Mouse (Mus musculus) left cerebral cortex, adult 9 months (tissue): ENCODE measurements at regions not wholly inside any gene's neighbourhood (a gene's known extent, or its start where the extent isn't known, plus 50 kb on each side); places are given as distances from the start of the nearest gene placed in this dataset.

ENCODE experiments used
- DNase-seq, 2 experiments: peaks; one replicate each; pipeline ENCODE4 v3.0.0; 2022; ENCODE audit warnings: low spot score in 2 of 2

DNA sequence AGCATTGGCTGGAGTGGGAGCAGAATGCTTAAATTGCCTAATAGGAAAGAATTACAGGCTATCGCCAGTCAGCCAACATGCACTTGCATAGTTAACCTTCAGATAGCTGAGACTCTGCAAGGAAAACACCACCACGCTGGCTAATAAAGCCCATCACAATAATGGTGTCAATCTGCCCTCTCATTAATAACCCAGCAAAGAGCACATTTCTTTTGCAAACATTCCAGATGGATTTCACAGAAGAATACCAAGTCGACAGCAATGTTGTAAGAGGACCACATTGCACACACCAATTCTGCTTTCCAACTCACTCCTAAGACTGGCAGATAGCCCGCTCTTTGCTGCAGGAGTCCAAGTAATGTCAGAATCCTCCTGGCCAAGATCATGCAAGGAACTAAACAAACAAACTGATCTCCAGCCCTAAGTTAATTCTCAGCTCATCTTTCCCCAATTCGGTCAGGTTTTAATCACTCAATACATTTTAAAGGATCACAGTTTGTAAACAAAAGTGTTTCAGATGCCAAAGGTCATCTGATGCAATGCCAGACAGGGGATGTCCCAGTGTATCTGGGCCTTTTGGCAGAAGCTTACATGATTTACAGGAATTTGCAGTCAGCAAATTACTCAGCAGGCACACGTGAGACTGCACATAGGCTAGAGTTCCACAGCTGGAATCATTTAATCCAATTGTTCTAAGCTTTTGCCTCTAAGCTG lies 198.4 kb downstream of the Klf6 start:
- DNase-seq, result no peak

DNA sequence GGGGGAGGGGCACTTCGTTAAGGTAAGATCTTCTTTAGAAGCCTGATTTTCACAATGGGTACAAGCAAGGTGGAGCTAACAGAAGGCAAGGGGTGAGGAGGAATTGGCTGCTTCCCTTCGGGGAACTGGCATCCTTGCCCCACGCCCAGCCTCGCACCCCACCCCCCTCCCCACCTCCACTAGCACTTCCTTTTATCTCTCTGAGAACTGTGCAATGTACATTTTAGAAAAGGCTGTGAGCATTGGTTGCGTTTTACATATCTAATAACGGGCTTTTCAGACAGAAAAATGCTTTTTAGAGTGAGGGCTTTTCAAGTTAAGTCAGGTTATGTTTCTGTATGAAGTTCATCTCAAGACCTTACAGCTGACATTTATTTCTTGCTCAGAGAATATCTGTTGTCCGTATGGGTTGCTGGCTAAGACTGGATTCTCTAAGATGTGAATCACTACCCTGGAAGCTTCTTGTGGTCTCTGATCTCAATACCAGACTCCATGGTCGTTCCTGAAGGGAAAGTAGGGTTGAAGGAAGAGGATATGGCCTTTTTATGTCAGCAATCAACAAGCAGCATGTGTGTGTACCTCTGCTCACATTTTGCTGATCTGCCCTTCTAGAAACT lies 199.1 kb downstream of the Klf6 start:
- DNase-seq, result no peak

DNA sequence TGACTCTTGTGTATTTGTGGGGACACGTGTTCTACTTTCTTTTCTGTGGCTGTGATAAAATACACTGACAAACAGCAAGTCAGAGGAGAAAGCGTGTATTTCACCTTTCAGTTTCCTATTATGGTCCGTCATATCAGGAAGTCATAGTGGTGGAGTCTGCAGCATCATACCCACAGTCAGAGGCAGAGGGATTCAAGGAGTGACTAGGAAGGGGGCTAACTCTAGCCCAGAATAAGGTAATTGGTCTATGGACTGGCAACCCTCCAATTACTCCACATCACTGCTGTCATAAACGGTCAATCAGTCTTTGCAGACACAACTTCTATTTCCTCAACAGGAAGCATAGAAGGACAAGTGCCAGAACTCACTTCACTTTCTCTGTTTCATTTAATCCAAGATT lies 201.0 kb downstream of the Klf6 start:
- no peak for DNase-seq

DNA sequence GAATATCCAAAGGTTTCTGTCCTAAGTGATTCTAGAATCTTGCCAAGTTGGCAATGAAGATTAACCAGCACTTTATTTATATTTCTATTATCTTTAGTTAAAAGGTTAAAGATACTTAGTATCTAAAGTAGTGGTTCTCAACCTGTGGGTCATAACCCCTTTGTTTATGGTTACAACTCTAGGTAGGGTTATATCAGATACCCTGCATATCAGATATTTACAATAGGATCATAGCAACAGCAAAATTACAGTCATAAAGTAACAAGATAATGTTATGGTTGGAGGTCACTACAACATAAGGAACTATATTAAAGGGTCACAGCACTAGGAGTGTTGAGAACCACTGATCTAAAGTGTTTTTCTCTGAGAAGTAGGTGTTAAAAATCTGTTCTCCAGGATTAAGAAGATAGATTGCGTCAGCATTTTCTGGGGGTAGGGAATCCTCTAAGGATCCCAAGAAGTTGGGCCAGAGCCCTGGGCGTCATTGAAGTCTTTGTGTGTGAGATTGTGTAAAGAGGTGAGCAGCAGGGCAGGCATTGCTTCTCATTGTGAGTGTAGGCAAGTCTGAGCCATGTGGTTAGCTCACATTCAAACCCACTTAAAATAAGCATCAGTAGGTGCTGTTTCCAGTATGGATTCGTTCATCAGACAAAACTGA lies 201.6 kb downstream of the Klf6 start:
- DNase-seq, result no peak

DNA sequence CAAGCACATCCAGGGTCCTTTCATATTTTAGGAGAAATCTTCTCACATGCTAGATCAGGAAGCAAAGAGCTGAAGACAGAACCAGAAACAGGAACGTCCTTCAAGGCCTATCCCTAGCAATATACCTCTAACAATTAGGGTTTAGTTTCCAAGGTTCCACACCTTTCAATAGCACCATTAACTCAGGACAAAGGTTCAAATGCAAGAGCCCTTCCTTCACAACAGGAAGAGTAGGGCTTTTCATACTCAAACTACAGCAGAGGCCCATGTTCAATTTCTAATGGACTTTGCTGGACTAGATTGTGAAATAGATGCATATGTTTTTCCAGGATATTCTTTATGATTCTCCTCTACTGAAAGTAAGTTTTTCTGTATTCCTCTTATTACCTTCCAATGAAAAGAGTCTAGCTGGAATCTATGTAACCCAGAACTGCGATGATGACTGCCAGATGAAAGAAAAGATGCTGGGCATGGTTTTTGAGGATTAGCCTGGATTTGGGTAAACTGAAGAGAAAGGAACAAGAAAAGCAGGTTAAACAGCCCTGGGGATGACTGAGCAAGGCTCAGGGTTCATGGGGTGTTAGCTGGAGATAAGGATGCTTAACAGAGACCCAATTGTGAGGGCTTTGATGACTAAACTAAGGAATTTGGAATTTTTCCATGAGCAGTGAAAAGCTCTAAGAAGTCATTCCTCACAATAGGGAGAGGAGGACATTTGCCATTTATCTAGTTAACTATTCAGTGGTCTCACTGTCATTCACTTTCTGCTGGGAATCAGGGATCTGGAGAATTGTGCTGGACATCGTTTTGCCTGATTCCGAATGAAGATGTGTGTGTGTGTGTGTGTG lies 215.9 kb downstream of the Klf6 start:
- DNase-seq, result no peak

DNA sequence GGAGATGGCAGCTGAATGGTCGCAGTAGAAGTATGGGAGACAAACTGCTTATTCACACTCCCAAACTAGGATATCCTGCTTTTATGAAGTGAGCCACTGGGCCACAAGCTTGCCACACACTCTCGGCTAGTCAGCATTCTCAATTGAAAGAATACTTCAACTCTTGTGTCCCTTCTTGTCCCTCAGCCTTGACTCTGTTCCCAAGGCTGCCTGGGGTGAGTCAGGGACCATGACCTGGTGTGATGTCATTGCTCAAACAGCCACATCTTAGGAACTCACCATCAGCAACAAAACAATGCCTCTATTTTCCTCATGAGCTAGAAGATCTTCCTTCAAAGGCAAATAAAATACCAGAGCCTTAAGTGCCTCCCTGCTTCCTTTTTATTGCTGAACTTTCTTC lies 224.6 kb downstream of the Klf6 start:
- DNase-seq, result no peak

DNA sequence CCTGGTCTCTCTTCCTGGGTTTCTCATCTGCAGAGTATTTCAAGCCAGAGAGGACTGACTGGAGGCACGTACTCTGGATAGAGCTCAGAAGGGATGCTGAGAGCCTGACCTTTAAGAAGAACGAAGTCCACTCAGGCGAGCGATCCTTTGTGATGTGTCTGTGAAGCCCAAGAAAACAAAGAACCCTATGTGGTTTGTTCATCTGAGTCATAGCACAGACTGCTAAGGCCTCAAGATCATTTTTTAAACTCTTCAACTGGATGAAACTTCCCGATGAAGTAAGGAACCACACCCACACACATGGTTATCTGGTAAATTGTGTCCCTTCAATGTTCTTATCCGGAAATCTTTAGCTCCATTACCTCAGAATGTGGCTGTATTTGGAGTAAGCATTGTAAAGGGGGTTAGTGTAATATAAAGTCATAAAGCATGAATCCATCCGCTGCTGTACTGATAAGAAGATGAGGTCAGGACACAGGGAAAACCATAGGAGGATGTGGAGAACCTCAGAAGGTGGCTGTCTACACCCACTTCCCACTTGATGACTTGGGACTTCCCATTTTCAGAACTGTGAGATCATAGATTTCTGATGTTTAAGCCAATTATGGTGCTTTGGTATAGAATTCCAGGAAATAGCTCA lies 247.9 kb downstream of the Klf6 start:
- DNase-seq, result no peak

DNA sequence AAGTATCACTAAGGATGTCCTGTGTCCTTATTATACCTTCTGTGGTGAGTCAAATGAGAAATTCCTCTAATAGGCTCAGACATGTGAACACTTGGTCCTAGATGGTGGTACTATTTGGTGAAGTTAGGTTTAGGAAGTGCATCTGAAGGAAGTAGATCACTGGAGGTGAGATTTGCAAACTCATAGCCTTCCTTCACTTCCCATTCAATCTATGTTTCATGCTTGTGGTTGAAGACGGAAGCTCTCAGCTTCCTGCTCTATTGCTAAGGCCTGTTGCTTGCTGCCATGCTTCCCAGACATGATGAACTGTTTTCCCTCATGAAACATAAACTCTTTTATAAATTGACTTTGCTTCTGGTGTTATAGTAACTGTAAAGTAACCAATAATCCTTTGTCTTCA lies 258.4 kb downstream of the Klf6 start:
- DNase-seq, result no peak

DNA sequence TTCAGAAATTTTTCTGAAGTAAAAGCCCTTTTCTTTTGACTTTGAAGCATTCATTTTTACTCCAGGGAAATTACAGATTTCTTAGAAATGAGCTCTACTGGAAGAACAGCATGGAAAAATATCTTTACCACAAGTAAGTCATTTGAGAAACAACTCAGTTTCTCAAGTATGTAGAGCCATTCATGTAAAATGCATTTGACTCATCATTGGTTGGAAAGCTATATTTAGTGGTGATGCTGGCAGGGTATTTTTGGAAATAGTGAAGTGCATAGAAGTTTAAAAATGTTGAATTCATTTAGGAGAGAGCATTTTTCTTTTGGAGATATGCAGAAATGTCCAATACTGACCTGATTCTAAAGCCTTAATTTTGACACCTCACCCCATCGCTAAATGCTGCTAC lies 266.0 kb downstream of the Klf6 start:
- peak; percentile 11 to 17 for DNase-seq

DNA sequence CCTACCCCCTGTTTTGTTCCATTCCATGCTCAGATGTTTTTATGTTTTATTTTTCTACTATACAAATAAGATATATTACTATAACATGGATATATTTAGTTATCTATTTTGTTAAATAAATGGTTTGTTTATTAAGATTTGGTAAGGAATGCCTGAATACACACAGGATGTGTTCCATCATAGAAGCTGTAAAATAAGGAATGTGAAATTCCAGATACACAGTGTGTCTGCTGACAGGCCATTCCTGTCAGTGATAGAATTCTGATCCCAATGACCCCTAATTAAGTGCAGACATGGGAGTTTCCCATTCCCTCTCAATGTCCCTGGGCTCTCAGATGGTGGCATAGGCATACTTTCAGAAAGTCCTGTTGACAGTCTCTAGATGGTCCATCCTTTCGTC lies 267.6 kb downstream of the Klf6 start:
- DNase-seq, result no peak

DNA sequence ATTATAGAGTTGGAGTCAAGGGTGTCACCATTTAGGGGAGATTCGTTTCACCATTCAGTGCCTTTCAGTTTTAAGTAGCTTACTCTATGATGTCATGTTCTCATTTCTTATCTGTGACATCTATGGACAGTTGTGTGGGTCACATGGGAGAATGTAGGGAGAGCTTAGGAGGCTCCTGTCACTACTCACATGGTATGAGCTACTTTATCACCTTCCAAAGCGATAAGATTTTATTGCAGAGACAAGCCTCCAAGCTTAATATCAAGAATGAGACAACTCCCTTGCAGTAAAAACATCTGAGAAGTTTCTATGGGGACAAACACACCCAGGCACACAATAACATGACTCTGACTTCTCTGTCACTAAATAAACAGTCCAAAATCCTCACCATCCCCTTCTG lies 270.1 kb downstream of the Klf6 start:
- DNase-seq, result no peak

DNA sequence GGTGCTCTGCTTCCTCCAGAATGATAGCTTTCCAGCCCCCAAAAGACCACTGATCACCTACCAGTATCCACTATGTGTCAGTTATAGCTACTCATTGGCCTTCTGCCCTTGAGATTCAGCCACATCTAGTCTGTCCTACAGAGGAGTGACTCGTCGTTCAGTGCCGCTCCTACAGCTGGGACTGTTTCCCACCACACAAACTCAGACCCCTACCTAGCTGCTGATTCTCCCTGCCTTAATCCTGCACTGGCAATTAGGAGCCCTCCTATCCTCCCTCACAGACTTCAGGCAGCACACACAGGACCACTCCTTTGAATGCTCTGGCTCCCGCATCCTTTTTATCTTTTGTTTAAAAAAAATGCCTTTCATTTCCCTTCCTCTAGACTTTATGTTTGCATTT lies 275.9 kb downstream of the Klf6 start:
- DNase-seq, result no peak

DNA sequence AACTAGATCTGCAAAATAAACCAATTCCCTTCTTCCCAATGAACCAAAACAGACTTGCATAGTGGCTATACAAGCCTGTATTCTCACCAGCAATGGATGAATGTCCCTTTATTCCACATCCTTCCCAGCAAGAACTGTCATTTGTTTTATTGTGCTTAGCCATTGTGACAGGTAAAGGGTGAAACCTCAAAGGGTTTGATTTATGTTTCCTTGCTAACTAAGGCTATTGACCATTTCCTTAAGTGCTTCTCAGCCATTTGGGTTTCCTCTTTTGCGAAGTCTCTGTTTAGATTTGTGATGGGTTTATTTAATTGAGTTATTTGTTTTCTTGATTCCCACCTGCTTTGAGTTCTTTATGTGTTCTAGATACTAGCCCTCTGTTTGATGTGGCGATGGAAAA lies 281.5 kb downstream of the Klf6 start:
- DNase-seq, result no peak

DNA sequence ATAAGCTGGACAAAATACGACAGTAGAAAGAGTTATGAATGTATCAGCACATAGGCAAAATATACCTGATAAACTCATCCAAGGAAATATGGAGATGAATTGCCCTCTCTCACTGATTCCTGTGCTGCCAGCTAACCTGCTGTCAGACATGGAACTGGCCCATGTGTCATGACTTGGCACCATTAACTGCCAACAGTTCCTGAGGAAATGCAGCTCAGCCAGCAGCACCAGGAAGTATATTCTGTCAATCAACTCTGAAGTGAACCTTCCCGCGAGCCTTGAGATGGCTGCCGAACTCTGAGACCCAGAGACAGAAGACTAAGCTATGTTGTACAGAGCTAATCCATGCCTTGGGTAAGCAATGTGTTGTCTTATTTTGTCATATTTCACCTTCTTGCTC lies 292.4 kb downstream of the Klf6 start:
- no peak for DNase-seq

DNA sequence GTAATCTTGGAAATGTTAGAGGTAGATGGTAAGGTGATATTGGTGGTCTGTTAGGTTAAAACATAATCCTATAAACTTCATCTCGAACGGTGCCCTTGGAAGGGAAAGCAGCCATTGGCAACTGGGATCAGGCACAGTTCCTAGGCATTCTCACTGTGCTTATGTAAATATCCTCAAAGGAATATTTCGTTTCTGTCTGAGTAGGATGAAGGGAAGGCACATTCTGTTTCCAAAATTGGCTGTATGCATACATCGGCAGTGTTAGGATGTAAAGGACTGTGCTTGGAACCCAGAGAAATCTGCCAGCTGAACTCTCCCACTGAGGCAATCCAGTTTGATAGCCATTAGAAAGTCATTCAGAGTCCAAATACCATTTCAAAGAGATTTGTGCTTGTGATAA lies 294.9 kb downstream of the Klf6 start:
- no peak for DNase-seq

DNA sequence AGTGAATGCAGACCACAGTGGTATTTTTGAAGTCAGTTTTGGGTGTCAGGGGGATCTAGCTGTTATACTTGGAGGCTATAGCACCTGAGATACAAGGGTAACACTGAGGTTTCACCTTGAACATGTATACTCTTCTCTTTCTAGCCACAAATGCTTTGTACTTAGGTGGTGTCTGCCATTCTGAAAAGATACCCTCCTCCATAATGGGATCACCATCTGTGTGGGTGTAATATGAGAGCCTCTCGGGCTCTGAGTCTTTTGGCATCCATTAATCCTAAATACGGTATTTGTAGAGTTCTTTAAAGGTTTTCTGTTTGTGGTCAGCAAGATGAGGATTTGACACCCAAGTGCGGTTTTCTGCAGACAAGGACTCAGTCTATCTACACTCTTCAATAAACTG lies 295.7 kb downstream of the Klf6 start:
- DNase-seq, result no peak

DNA sequence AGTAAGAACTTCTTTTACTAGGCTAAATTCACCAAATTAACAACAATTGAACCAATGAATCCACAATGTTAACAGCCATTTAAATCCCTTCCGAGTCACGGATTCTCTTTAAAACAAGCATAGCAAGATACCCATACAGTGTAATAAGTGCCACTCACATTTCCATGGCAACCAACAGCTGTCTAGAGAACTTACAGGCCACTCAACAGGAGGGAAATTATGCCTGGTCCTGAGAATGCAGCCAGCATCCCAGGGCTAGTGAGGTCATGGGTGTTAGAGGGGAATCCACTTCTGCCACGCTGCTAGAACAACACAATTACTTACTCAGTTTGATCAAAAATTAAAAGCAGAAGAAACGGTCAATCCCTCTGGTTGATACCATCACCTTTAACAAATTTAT lies 296.7 kb downstream of the Klf6 start:
- DNase-seq, result no peak

DNA sequence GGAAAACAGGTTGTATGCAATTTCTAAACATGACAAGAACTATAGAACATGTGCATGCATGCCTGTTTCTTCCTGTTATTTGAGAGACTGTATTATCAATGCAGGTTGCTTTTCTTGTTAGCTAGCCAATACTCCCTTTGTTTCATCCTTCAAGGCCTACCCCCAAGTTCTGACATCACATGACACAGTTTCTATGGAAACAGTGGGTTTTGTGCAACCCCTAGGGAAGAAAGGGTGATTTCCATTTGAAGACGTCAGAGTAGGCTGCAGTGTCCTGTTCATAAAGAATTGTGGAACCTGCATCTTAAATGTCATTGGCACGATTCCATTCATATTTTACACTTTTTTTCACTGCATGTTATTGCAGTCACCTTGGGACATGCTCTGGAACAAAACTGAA lies 298.1 kb downstream of the Klf6 start:
- DNase-seq, result no peak

DNA sequence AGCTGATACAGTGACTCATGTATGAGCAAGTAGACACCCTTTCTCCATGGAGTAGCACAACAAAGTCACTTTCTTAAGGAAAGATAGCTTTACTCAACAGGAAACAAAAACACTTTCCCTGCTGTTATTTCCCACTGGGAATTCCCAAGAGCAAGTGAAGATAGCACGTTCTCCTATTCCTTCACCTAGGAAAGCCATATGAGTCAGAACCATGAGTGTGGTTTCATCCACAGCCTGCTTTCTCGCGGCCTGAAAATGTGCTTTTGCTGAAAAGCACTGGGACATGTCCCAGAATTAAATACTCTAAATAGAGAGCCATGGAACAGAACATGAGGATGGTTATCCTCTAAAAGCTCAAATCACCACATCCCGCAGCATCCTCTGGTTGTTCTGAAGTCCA lies 304.6 kb downstream of the Klf6 start:
- peak in 1 of 2 experiments; percentile 28 for DNase-seq

DNA sequence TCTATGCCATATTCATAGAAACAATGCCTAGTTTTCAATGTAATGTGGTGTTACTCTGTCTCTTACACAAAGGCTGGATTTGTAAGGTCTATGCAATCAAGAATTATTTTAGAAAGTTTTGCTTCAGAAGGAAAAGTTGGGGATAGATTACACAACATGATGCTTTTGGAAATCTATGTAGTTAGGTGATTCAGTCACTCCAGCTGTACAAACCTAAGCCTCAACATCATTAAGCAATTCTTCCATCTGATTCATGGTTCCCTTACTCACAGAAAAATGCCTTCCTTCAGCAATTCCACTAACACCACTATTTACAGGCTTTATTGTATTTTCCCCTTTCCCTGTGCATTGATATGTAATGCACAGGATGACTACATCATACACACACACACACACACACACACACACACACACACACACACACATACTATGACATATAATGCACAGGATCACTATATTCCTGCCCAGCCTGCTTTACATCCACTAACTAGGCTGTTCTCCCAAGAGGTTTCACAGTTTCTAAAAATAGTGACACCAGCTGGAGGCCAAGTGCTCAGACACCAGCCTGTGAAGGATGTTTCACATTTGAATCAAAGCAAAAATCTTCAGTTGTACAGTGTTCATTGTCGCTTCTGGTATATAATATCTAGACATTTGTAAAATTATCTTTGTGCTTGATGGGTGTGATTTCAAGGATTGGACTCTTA lies 305.9 kb downstream of the Klf6 start:
- peak in 1 of 2 experiments; percentile 53 for DNase-seq

DNA sequence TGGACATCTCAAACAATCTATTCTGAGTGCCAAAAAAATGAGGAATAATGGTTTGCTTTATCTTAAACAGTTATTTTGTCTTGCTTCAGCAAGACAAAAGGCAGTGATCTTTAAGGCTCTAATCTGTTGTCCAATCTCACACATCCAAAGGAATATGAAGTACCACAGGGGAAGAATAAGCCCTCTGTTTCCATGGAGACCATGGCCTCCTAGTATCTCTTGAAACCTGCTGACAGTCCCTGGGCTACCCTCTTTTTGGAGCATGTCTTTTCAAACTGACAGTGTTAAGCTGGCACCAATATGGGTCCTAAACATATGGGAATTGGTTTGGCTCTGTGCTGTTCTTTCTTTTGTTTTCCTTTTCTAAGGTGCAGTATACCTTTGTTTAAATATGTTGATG lies 311.8 kb downstream of the Klf6 start:
- DNase-seq, result no peak
